Mouse (Mus musculus): ENCODE measurements around the gene Kdm6b. TPM values are rescaled to one million over a fixed set of nuclear protein-coding genes. Genes with fewer than 3 reads are reported as not detected.
A peak's percentile ranks its signal among the peaks of the same experiment; 100 is the strongest.

The Kdm6b gene
- polyA plus RNA-seq, 1 experiment from 2014 or later: 22.0 TPM

- no peaks in the 10 kb centered on the region for H3K9me3 ChIP-seq (ENCODE audit: control insufficient read depth, low read length)
- peak overlapping the region; percentile 53 to 63 for H3K4me3 ChIP-seq (ENCODE audit: control insufficient read depth in 1 of 2, insufficient read depth in 1 of 2, low read depth in 1 of 2, low read length in 2 of 2)
- peak; percentile 87 for ATAC-seq (ENCODE audit: insufficient number of reproducible peaks, insufficient read depth, low FRiP score, low read depth)
- H3K27me3 ChIP-seq (ENCODE audit: control insufficient read depth, insufficient read depth, low read length): peaks cover 23% of the 10 kb centered on the region
- peak overlapping the region; percentile 83 to 98 for H3K27ac ChIP-seq (replicated peaks in 1 of 2; ENCODE audit: control insufficient read depth in 1 of 2, insufficient read depth in 1 of 2, low read depth in 2 of 2, low read length in 2 of 2)
- WGBS: under 1% methylated on average over 45 of the region's 45 CpGs
- H3K4me2 ChIP-seq (ENCODE audit: low read length): peak overlapping the region; percentile 82
- peaks cover 33 to 50% of the 10 kb centered on the region in 2 experiments for H3K4me1 ChIP-seq (ENCODE audit: control insufficient read depth in 2 of 2, insufficient read depth in 2 of 2, low read length in 2 of 2)
- no peaks in the 10 kb centered on the region; the same call in 1 of the 2 replicates for H3K36me3 ChIP-seq (ENCODE audit: control insufficient read depth, insufficient read depth, low read length)
- peak overlapping the region; percentile 72 for H3K9ac ChIP-seq (ENCODE audit: low read length)
These were observed 5.3 kb upstream of the Kdm6b start for GRCm38 (mm10) chr11:69418481-69419442.

DNA sequence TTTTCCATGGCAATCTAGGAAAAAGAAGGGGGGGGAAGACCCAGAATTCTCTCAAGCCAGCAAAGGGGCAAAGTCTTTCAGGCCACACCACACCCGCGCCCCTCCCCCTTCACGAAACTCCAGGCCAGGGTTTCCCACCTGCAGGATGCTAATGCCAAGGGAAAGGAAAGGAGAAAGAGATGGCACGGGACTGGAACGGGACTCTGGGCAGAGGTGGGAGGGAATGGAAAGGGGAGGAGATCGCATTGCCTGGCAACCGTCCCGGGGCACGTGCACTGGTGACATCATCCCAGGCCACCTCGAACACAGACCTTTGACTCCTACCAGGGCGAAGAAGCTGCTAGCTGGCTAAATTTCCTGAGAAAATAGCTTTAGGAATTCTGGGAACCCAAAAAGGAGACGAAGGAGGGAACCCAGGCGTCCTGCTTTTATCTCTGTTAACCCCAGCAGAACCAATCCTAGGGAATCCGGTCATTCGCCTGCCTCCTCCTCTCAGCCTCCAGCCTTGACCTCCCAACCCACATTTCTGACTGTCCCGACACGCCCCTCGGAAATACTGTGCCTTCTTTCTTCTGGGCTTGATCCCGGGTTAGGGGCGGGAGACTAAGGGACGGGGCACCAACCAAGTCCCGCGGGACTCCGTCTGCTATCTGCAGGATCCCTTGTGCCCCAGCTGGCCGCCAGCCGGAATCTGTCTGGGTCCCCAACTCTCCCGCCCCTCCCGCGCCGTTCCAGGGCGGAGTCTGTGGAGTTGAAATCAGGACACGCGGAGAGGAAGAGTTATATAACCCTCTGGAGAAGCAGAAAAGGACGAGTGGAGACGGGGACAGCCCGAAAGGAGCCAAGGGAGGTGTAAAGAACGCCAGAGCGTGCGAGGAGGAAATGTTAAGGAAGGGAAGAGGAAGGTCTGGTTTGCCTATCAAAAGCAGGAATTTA lies 4.2 kb upstream of the Kdm6b start:
- peak overlapping the region; percentile 87 to 98 for H3K27ac ChIP-seq (replicated peaks in 1 of 2; ENCODE audit: control insufficient read depth in 1 of 2, insufficient read depth in 1 of 2, low read depth in 2 of 2, low read length in 2 of 2)
- no peaks in the 10 kb centered on the region for H3K9me3 ChIP-seq (ENCODE audit: control insufficient read depth, low read length)
- peaks cover 43 to 60% of the 10 kb centered on the region in 2 experiments for H3K4me1 ChIP-seq (ENCODE audit: control insufficient read depth in 2 of 2, insufficient read depth in 2 of 2, low read length in 2 of 2)
- H3K27me3 ChIP-seq (ENCODE audit: control insufficient read depth, insufficient read depth, low read length): peaks cover 21% of the 10 kb centered on the region
- H3K9ac ChIP-seq (ENCODE audit: low read length): peak overlapping the region; percentile 97
- ATAC-seq (ENCODE audit: insufficient number of reproducible peaks, insufficient read depth, low FRiP score, low read depth): peak; percentile 55
- H3K36me3 ChIP-seq (ENCODE audit: control insufficient read depth, insufficient read depth, low read length): peaks cover 9% of the 10 kb centered on the region
- peak overlapping the region; percentile 53 to 63 for H3K4me3 ChIP-seq (ENCODE audit: control insufficient read depth in 1 of 2, insufficient read depth in 1 of 2, low read depth in 1 of 2, low read length in 2 of 2)
- peak overlapping the region; percentile 82 for H3K4me2 ChIP-seq (ENCODE audit: low read length)
- WGBS: under 1% methylated on average over 39 of the region's 39 CpGs

DNA sequence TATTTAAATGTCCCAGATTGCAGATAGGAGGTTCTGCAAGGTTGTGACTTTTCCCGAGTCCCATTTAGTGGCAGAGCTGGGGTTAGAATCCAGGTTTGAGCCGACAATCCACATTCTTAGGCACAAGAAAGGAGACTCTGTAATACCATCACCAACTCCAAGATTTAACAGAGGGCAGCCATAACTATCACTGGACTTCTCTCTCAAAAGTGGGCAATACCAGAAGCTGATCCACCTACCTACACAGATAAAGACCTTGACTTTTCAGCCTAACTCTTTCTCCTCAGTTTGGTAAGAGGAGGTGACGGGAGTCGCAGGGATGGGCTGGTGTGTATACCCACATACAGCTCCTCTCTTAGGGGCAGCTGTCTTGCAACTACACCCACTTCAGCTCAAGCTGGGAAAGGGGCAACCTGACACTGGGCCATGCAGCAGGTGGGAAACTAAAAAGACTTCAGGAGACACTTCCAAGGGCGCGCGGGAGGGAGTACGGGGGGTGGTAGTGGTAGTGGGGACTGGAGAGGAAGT lies 3.5 kb upstream of the Kdm6b start:
- H3K4me3 ChIP-seq (ENCODE audit: control insufficient read depth in 1 of 2, insufficient read depth in 1 of 2, low read depth in 1 of 2, low read length in 2 of 2): peak overlapping the region; percentile 29 to 63
- no peaks in the 10 kb centered on the region for H3K9me3 ChIP-seq (ENCODE audit: control insufficient read depth, low read length)
- H3K36me3 ChIP-seq (ENCODE audit: control insufficient read depth, insufficient read depth, low read length): peaks cover 16% of the 10 kb centered on the region
- WGBS: 8% methylated on average over 8 of the region's 8 CpGs
- H3K27me3 ChIP-seq (ENCODE audit: control insufficient read depth, insufficient read depth, low read length): peaks cover 14% of the 10 kb centered on the region
- H3K4me1 ChIP-seq (ENCODE audit: control insufficient read depth in 2 of 2, insufficient read depth in 2 of 2, low read length in 2 of 2): peaks cover 49 to 67% of the 10 kb centered on the region in 2 experiments
- H3K27ac ChIP-seq (replicated peaks in 1 of 2; ENCODE audit: control insufficient read depth in 1 of 2, insufficient read depth in 1 of 2, low read depth in 2 of 2, low read length in 2 of 2): peak overlapping the region; percentile 87 to 98
- peak overlapping the region; percentile 97 for H3K9ac ChIP-seq (ENCODE audit: low read length)
- H3K4me2 ChIP-seq (ENCODE audit: low read length): peak overlapping the region; percentile 82
- no peak for ATAC-seq (ENCODE audit: insufficient number of reproducible peaks, insufficient read depth, low FRiP score, low read depth)

GRCm38 (mm10) chr11:69416509-69416908 lies 3.0 kb upstream of the Kdm6b start:
- H3K36me3 ChIP-seq (ENCODE audit: control insufficient read depth, insufficient read depth, low read length): peaks cover 16% of the 10 kb centered on the region
- peak overlapping the region in 1 of 2 experiments; percentile 63; a peak in 3 of 4 replicates for H3K4me3 ChIP-seq (ENCODE audit: control insufficient read depth in 1 of 2, insufficient read depth in 1 of 2, low read depth in 1 of 2, low read length in 2 of 2)
- H3K9me3 ChIP-seq (ENCODE audit: control insufficient read depth, low read length): no peaks in the 10 kb centered on the region
- peak overlapping the region; percentile 97 for H3K9ac ChIP-seq (ENCODE audit: low read length)
- H3K4me1 ChIP-seq (ENCODE audit: control insufficient read depth in 2 of 2, insufficient read depth in 2 of 2, low read length in 2 of 2): peaks cover 52 to 70% of the 10 kb centered on the region in 2 experiments
- H3K4me2 ChIP-seq (ENCODE audit: low read length): peak overlapping the region; percentile 82
- no peak for ATAC-seq (ENCODE audit: insufficient number of reproducible peaks, insufficient read depth, low FRiP score, low read depth)
- H3K27ac ChIP-seq (replicated peaks in 1 of 2; ENCODE audit: control insufficient read depth in 1 of 2, insufficient read depth in 1 of 2, low read depth in 2 of 2, low read length in 2 of 2): peak overlapping the region; percentile 87 to 98; a peak in 3 of 4 replicates
- under 1% methylated on average over 4 of the region's 4 CpGs for WGBS
- H3K27me3 ChIP-seq (ENCODE audit: control insufficient read depth, insufficient read depth, low read length): peaks cover 9% of the 10 kb centered on the region

- Histone ChIP-seq H3K36me3 (ENCODE audit: control insufficient read depth, insufficient read depth, low read length) (peaks cover 16% of the 10 kb centered on the region), H3K4me1 (ENCODE audit: control insufficient read depth in 2 of 2, insufficient read depth in 2 of 2, low read length in 2 of 2) (peaks cover 45 to 63% of the 10 kb centered on the region in 2 experiments), H3K9me3 (ENCODE audit: control insufficient read depth, low read length) (no peaks in the 10 kb centered on the region), H3K4me2 (ENCODE audit: low read length) (peak overlapping the region; percentile 82), H3K27ac (replicated peaks in 1 of 2; ENCODE audit: control insufficient read depth in 1 of 2, insufficient read depth in 1 of 2, low read depth in 2 of 2, low read length in 2 of 2) (peak overlapping the region; percentile 94 to 98), H3K9ac (ENCODE audit: low read length) (peak overlapping the region; percentile 97), H3K4me3 (ENCODE audit: control insufficient read depth in 1 of 2, insufficient read depth in 1 of 2, low read depth in 1 of 2, low read length in 2 of 2) (peak overlapping the region; percentile 63 to 80), H3K27me3 (ENCODE audit: control insufficient read depth, insufficient read depth, low read length) (peaks cover 3% of the 10 kb centered on the region)
- 1% methylated on average over 15 of the region's 25 CpGs for WGBS
- no peak for ATAC-seq (ENCODE audit: insufficient number of reproducible peaks, insufficient read depth, low FRiP score, low read depth)
These were observed 2.4 kb upstream of the Kdm6b start for GRCm38 (mm10) chr11:69415668-69416451.

GRCm38 (mm10) chr11:69415327-69415667 lies 1.8 kb upstream of the Kdm6b start:
- Histone ChIP-seq H3K36me3 (ENCODE audit: control insufficient read depth, insufficient read depth, low read length) (peaks cover 16% of the 10 kb centered on the region), H3K9me3 (ENCODE audit: control insufficient read depth, low read length) (no peaks in the 10 kb centered on the region), H3K27ac (replicated peaks in 1 of 2; ENCODE audit: control insufficient read depth in 1 of 2, insufficient read depth in 1 of 2, low read depth in 2 of 2, low read length in 2 of 2) (peak overlapping the region; percentile 94 to 98), H3K9ac (ENCODE audit: low read length) (peak overlapping the region; percentile 97), H3K4me2 (ENCODE audit: low read length) (peak overlapping the region; percentile 82), H3K4me3 (ENCODE audit: control insufficient read depth in 1 of 2, insufficient read depth in 1 of 2, low read depth in 1 of 2, low read length in 2 of 2) (peak overlapping the region; percentile 63 to 80), H3K4me1 (ENCODE audit: control insufficient read depth in 2 of 2, insufficient read depth in 2 of 2, low read length in 2 of 2) (peaks cover 40 to 58% of the 10 kb centered on the region in 2 experiments), H3K27me3 (ENCODE audit: control insufficient read depth, insufficient read depth, low read length) (no peaks in the 10 kb centered on the region)
- WGBS: 0% methylated on average over 3 of the region's 3 CpGs
- ATAC-seq (ENCODE audit: insufficient number of reproducible peaks, insufficient read depth, low FRiP score, low read depth): peak; percentile 7
